Mouse (Mus musculus): ENCODE data around the gene Mybpc3. TPM values are rescaled to one million over a fixed set of nuclear protein-coding genes. Genes with fewer than 3 reads are reported as not detected.

Mybpc3 gene
- polyA plus RNA-seq, 1 experiment from 2014 or later, result not detected

- no peak overlapping the region for H3K27ac ChIP-seq
- ATAC-seq, result peak; percentile 64
- 7% methylated on average over 39 of the region's 42 CpGs for WGBS
- peaks cover 7% of the 10 kb centered on the region; the same call in 1 of the 2 replicates for H3K4me1 ChIP-seq
- H3K27me3 ChIP-seq, result peaks cover 13% of the 10 kb centered on the region; the same call in 1 of the 2 replicates
- no peaks in the 10 kb centered on the region for H3K9me3 ChIP-seq (replicated peaks)
- H3K4me3 ChIP-seq, result peak overlapping the region; percentile 37
- peak overlapping the region; percentile 58; the same call in 1 of the 2 replicates for H3K9ac ChIP-seq
- no peaks in the 10 kb centered on the region for H3K36me3 ChIP-seq (ENCODE audit: poor library complexity, severe bottlenecking)
- H3K4me2 ChIP-seq, result peak overlapping the region; percentile 63
Measured at GRCm38 (mm10) chr2:91114781-91115577, 3.0 kb upstream of the Mybpc3 start.

GRCm38 (mm10) chr2:91115578-91115970 lies 2.4 kb upstream of the Mybpc3 start:
- H3K9me3 ChIP-seq (replicated peaks), result no peaks in the 10 kb centered on the region
- peak overlapping the region; percentile 37 for H3K4me3 ChIP-seq
- H3K36me3 ChIP-seq (ENCODE audit: poor library complexity, severe bottlenecking), result no peaks in the 10 kb centered on the region
- H3K4me1 ChIP-seq, result peaks cover 7% of the 10 kb centered on the region; the same call in 1 of the 2 replicates
- no peak overlapping the region for H3K27ac ChIP-seq
- ATAC-seq, result no peak
- peak overlapping the region; percentile 63 for H3K4me2 ChIP-seq
- peaks cover 17% of the 10 kb centered on the region; the same call in 1 of the 2 replicates for H3K27me3 ChIP-seq
- H3K9ac ChIP-seq, result peak overlapping the region; percentile 58; the same call in 1 of the 2 replicates
- 30% methylated on average over 12 of the region's 12 CpGs for WGBS

GRCm38 (mm10) chr2:91116842-91117241 lies 1.1 kb upstream of the Mybpc3 start:
- no peak for ATAC-seq
- no peak overlapping the region for H3K4me2 ChIP-seq
- no peak overlapping the region for H3K4me3 ChIP-seq
- 89% methylated on average over 5 of the region's 5 CpGs for WGBS
- H3K4me1 ChIP-seq, result peaks cover 7% of the 10 kb centered on the region; the same call in 1 of the 2 replicates
- peaks cover 17% of the 10 kb centered on the region; the same call in 1 of the 2 replicates for H3K27me3 ChIP-seq
- no peak overlapping the region for H3K9ac ChIP-seq
- H3K36me3 ChIP-seq (ENCODE audit: poor library complexity, severe bottlenecking), result no peaks in the 10 kb centered on the region
- H3K9me3 ChIP-seq (replicated peaks), result no peaks in the 10 kb centered on the region
- no peak overlapping the region for H3K27ac ChIP-seq

- peaks cover 7% of the 10 kb centered on the region; the same call in 1 of the 2 replicates for H3K4me1 ChIP-seq
- WGBS, result 83% methylated on average over 1 of the region's 1 CpGs
- no peak overlapping the region for H3K27ac ChIP-seq
- ATAC-seq, result no peak
- no peak overlapping the region for H3K4me3 ChIP-seq
- peaks cover 17% of the 10 kb centered on the region; the same call in 1 of the 2 replicates for H3K27me3 ChIP-seq
- no peaks in the 10 kb centered on the region for H3K36me3 ChIP-seq (ENCODE audit: poor library complexity, severe bottlenecking)
- H3K4me2 ChIP-seq, result no peak overlapping the region
- H3K9ac ChIP-seq, result no peak overlapping the region
- H3K9me3 ChIP-seq (replicated peaks), result no peaks in the 10 kb centered on the region
Measured at GRCm38 (mm10) chr2:91118647-91119046, 703 bp downstream of the Mybpc3 start.

GRCm38 (mm10) chr2:91119061-91119460 lies 1.1 kb downstream of the Mybpc3 start:
- no peak for ATAC-seq
- Histone ChIP-seq H3K27ac (no peak overlapping the region), H3K4me2 (no peak overlapping the region), H3K4me1 (peaks cover 7% of the 10 kb centered on the region; the same call in 1 of the 2 replicates), H3K9me3 (replicated peaks) (no peaks in the 10 kb centered on the region), H3K36me3 (ENCODE audit: poor library complexity, severe bottlenecking) (no peaks in the 10 kb centered on the region), H3K27me3 (peaks cover 17% of the 10 kb centered on the region; the same call in 1 of the 2 replicates), H3K9ac (no peak overlapping the region), H3K4me3 (no peak overlapping the region)
- 92% methylated on average over 19 of the region's 19 CpGs for WGBS

DNA sequence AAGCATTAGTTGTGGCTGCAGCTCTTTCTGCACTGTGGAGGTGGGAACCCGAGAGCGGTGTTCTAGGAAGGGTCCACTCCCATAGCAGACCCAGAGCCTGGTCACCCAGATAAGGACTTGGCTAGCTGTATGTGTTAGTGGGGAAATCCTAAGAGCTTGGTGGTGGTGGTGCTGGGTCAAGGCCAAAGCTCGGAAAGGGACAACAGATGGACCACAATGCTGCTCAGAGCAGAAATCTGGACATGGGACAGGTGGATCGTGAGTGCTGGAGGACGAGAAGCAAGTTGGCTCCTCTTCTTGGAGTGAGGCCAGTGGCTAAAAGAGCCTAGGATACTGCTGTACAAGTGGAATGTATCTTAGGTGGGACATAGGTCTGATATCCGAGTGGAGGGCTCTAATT lies 1.6 kb downstream of the Mybpc3 start:
- ATAC-seq, result no peak
- 88% methylated on average over 6 of the region's 6 CpGs for WGBS

DNA sequence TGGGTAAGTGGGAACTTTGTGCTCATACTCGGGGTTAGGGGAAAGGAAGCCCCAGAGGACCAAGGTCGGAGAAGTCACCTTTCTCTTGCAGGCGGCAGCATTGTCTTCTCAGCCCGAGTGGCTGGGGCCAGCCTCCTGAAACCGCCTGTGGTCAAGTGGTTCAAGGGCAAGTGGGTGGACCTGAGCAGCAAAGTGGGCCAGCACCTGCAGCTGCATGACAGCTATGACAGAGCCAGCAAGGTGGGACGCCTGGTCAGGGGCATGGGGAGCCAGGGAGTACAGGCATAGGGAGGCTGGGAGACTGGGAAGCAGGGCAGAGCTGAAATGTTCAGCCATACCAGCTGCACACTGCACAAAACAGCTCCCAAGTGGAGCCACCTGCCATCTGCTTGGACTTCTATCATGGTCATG lies 2.3 kb downstream of the Mybpc3 start:
- 77% methylated on average over 6 of the region's 6 CpGs for WGBS
- Histone ChIP-seq H3K9ac (no peak overlapping the region), H3K27ac (no peak overlapping the region)

More for the DNA sequence above, 1.6 kb downstream of the Mybpc3 start:
- no peaks in the 10 kb centered on the region for H3K36me3 ChIP-seq (ENCODE audit: poor library complexity, severe bottlenecking)
- no peak overlapping the region for H3K4me3 ChIP-seq
- peaks cover 17% of the 10 kb centered on the region; the same call in 1 of the 2 replicates for H3K27me3 ChIP-seq
- H3K4me1 ChIP-seq, result peaks cover 7% of the 10 kb centered on the region; the same call in 1 of the 2 replicates
- no peak overlapping the region for H3K27ac ChIP-seq
- H3K4me2 ChIP-seq, result no peak overlapping the region
- H3K9ac ChIP-seq, result no peak overlapping the region
- no peaks in the 10 kb centered on the region for H3K9me3 ChIP-seq (replicated peaks)

DNA sequence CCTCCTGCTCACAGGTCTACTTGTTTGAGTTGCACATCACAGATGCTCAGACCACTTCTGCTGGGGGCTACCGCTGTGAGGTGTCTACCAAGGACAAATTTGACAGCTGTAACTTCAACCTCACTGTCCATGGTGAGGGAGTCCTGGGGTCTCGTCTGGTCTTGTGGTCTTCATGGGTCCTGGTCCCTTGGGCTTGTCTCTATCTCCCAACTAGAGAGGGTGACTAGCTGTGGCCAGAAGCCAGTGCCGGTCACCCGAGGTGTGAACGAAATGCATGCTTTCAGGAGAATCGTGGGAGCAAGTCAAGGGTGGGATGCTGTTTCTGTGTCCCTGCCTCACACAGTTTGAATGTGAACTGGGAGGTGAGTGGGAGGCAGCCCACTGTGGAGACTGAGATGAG lies 3.1 kb downstream of the Mybpc3 start:
- Histone ChIP-seq H3K4me2 (no peak overlapping the region), H3K36me3 (ENCODE audit: poor library complexity, severe bottlenecking) (no peaks in the 10 kb centered on the region), H3K9me3 (replicated peaks) (no peaks in the 10 kb centered on the region), H3K4me1 (no peaks in the 10 kb centered on the region), H3K4me3 (no peak overlapping the region), H3K27ac (no peak overlapping the region), H3K27me3 (peaks cover 9% of the 10 kb centered on the region; the same call in 1 of the 2 replicates), H3K9ac (no peak overlapping the region)
- WGBS, result 91% methylated on average over 6 of the region's 6 CpGs
- ATAC-seq, result no peak

More for the DNA sequence above, 2.3 kb downstream of the Mybpc3 start:
- ATAC-seq, result no peak
- Histone ChIP-seq H3K27me3 (peaks cover 15% of the 10 kb centered on the region; the same call in 1 of the 2 replicates), H3K9me3 (replicated peaks) (no peaks in the 10 kb centered on the region), H3K4me1 (peaks cover 3% of the 10 kb centered on the region; the same call in 1 of the 2 replicates), H3K4me3 (no peak overlapping the region), H3K36me3 (ENCODE audit: poor library complexity, severe bottlenecking) (no peaks in the 10 kb centered on the region), H3K4me2 (no peak overlapping the region)

DNA sequence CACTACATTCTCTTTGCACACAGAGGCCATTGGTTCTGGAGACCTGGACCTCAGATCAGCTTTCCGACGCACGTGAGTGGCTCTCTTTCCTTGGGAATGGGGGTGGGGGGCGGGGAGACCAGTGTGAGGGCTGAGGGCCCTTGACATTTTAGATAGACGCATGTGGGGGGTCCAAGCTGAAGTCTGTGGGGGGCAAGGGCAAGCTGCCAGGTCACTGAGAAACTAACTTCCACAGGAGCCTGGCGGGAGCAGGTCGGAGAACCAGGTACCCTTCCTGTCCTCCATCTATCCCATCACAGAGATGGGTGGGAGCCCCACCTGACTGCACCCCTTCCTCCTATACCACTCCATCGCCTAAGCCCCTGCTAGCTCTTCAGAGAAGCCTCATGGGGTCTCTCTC lies 3.6 kb downstream of the Mybpc3 start:
- WGBS, result 69% methylated on average over 8 of the region's 8 CpGs

GRCm38 (mm10) chr2:91123521-91123920 lies 5.6 kb downstream of the Mybpc3 start:
- no peak overlapping the region for H3K4me3 ChIP-seq
- 0 out of 2 replicates have a peak, but pooled peaks cover 4% of the 10 kb centered on the region for H3K27me3 ChIP-seq
- no peak overlapping the region for H3K4me2 ChIP-seq
- no peaks in the 10 kb centered on the region for H3K36me3 ChIP-seq (ENCODE audit: poor library complexity, severe bottlenecking)
- WGBS, result 82% methylated on average over 6 of the region's 6 CpGs
- H3K4me1 ChIP-seq, result no peaks in the 10 kb centered on the region
- no peaks in the 10 kb centered on the region for H3K9me3 ChIP-seq (replicated peaks)
- no peak for ATAC-seq
- H3K9ac ChIP-seq, result no peak overlapping the region
- no peak overlapping the region for H3K27ac ChIP-seq

More for the DNA sequence above, 3.6 kb downstream of the Mybpc3 start:
- no peaks in the 10 kb centered on the region for H3K4me1 ChIP-seq
- no peak overlapping the region for H3K9ac ChIP-seq
- no peak overlapping the region for H3K27ac ChIP-seq
- 0 out of 2 replicates have a peak, but pooled peaks cover 7% of the 10 kb centered on the region for H3K27me3 ChIP-seq
- H3K36me3 ChIP-seq (ENCODE audit: poor library complexity, severe bottlenecking), result no peaks in the 10 kb centered on the region
- ATAC-seq, result no peak
- H3K4me3 ChIP-seq, result no peak overlapping the region
- no peaks in the 10 kb centered on the region for H3K9me3 ChIP-seq (replicated peaks)
- H3K4me2 ChIP-seq, result no peak overlapping the region

DNA sequence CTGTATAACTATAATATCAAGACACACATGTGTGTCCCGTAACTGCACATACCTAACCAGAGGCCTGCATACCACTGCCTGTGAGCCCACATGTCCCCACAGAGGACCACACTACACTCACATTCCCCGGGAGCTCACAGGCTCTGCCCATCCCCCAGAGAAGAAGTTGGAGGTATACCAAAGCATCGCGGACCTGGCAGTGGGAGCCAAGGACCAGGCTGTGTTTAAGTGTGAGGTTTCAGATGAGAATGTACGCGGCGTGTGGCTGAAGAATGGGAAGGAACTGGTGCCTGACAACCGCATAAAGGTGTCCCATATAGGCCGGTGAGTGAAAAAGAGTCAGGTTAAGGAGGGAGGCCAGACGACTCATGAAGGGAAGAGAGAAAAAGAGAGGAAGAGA lies 7.2 kb downstream of the Mybpc3 start:
- no peak for ATAC-seq
- Histone ChIP-seq H3K27me3 (0 out of 2 replicates have a peak, but pooled peaks cover 3% of the 10 kb centered on the region), H3K4me2 (no peak overlapping the region), H3K4me1 (no peaks in the 10 kb centered on the region), H3K27ac (no peak overlapping the region), H3K9me3 (replicated peaks) (no peaks in the 10 kb centered on the region), H3K9ac (no peak overlapping the region), H3K4me3 (no peak overlapping the region), H3K36me3 (ENCODE audit: poor library complexity, severe bottlenecking) (no peaks in the 10 kb centered on the region)
- 88% methylated on average over 10 of the region's 10 CpGs for WGBS

- WGBS, result 79% methylated on average over 5 of the region's 5 CpGs
- Histone ChIP-seq H3K36me3 (ENCODE audit: poor library complexity, severe bottlenecking) (no peaks in the 10 kb centered on the region), H3K4me3 (no peak overlapping the region), H3K27me3 (no peaks in the 10 kb centered on the region), H3K4me2 (no peak overlapping the region), H3K9ac (no peak overlapping the region), H3K27ac (no peak overlapping the region), H3K9me3 (replicated peaks) (no peaks in the 10 kb centered on the region), H3K4me1 (no peaks in the 10 kb centered on the region)
- ATAC-seq, result no peak
Measured at GRCm38 (mm10) chr2:91128761-91129160, 10.8 kb downstream of the Mybpc3 start.
